Mouse (Mus musculus) heart, embryonic 12.5 days (tissue): Measurements from ENCODE around the gene Cbx3. TPM values are rescaled to one million over a fixed set of nuclear protein-coding genes. Genes with fewer than 3 reads are reported as not detected.

Source experiments
- ATAC-seq: fragments of 200-750 bp; cut with Nextera tagmentation; 2 replicates; pipeline ENCODE4 v1.8.0; 2017; ENCODE audit warnings: moderate TSS enrichment, moderate library complexity; ENCODE audit not compliant: insufficient number of reproducible peaks, low FRiP score
- H3K27ac ChIP-seq: fragments of 300-500 bp; sonication (generic); 2 replicates; pipeline ENCODE4 v1.5.1; 2016; ENCODE audit warnings: mild to moderate bottlenecking, moderate library complexity; ENCODE audit not compliant: poor library complexity, severe bottlenecking
- H3K27me3 ChIP-seq: fragments of 300-500 bp; sonication (generic); replicated peaks from 2 replicates; pipeline ENCODE4 v1.6.1; 2016; ENCODE audit warnings: mild to moderate bottlenecking, moderate library complexity
- H3K36me3 ChIP-seq: fragments of 300-500 bp; sonication (generic); 2 replicates; pipeline ENCODE4 v1.6.1; 2016; ENCODE audit warnings: mild to moderate bottlenecking, moderate library complexity
- H3K4me1 ChIP-seq: fragments of 300-500 bp; sonication (generic); replicated peaks from 2 replicates; pipeline ENCODE4 v1.6.1; 2016; ENCODE audit warnings: mild to moderate bottlenecking
- H3K4me2 ChIP-seq: fragments of 300-500 bp; sonication (generic); 2 replicates; pipeline ENCODE4 v1.6.1; 2016; ENCODE audit warnings: mild to moderate bottlenecking, moderate library complexity
- H3K4me3 ChIP-seq: fragments of 300-500 bp; sonication (generic); 2 replicates; pipeline ENCODE4 v1.5.1; 2016; ENCODE audit warnings: mild to moderate bottlenecking
- H3K9ac ChIP-seq: fragments of 300-500 bp; sonication (generic); 2 replicates; pipeline ENCODE4 v1.6.1; 2016; ENCODE audit warnings: mild to moderate bottlenecking, moderate library complexity
- H3K9me3 ChIP-seq: fragments of 300-500 bp; sonication (generic); replicated peaks from 2 replicates; pipeline ENCODE4 v1.6.1; 2016; ENCODE audit warnings: mild to moderate bottlenecking, moderate library complexity
- WGBS: fragments of 180-500 bp; shearing (Covaris S2); methylation state at CpG from one replicate; pipeline ENCODE4 v1.1.7; 2016; 5-methylcytosine and 5-hydroxymethylcytosine counted together
- polyA plus RNA-seq: library from polyadenylated mRNA; unstranded; fragments of >200 nt; fragmentation: Nextera tagmentation; extraction: Ambion mirVana; gene quantifications from 2 replicates; pipeline ENCODE4 v1.2.1, GENCODE M21; 2016

The Cbx3 gene
- polyA plus RNA-seq, 1 experiment from 2014 or later = 372 TPM

DNA sequence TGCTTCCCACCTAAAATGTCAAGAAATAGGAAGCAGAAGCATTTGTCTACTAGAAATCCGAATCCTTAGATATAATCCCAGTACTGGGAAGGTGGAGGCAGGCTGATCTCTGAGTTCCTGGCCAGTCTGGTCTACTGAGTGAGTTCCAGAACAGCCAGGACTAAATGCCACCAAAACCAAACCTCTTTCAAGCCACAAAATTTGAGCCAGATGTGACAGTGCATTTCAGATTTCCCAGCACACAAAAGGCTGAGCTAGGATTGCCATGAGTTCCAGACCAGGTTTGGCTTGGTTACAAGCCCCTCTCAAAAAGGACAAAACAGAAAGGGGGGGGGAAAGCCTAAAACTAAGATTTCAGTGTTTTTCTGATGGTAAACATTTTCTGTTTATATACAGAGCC lies 14.0 kb upstream of the Cbx3 start:
- 0 out of 2 replicates have a peak, but pooled peaks cover 5% of the 10 kb centered on the region for H3K4me1 ChIP-seq
- no peaks in the 10 kb centered on the region for H3K9me3 ChIP-seq
- H3K36me3 ChIP-seq = peaks cover 29% of the 10 kb centered on the region
- H3K4me2 ChIP-seq = no peak overlapping the region
- 72% methylated on average over 1 of the region's 1 CpGs for WGBS
- H3K27ac ChIP-seq = no peak overlapping the region
- H3K4me3 ChIP-seq = no peak overlapping the region
- no peak for ATAC-seq
- H3K9ac ChIP-seq = no peak overlapping the region
- no peaks in the 10 kb centered on the region for H3K27me3 ChIP-seq

DNA sequence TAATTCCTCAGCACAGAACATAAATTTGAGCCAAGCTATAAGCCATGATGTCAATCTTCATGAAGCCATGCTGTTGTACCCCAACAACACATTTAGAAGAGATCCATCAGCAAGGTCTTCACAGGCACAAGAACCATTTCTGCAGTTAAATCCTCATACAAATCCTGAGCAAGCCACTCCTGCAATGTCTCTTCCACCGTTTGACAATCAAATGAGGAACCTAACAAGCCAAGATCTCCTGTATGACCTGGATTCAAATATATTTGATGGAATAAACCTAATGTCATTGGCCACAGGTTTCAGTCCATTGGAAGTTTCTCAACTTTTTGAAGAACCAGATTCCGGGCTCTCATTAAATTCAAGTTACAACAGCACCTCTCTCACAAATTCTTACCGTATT lies 12.9 kb upstream of the Cbx3 start:
- Histone ChIP-seq H3K27ac (no peak overlapping the region), H3K27me3 (no peaks in the 10 kb centered on the region), H3K4me3 (no peak overlapping the region), H3K36me3 (peaks cover 38% of the 10 kb centered on the region), H3K4me2 (no peak overlapping the region), H3K9ac (no peak overlapping the region), H3K4me1 (0 out of 2 replicates have a peak, but pooled peaks cover 5% of the 10 kb centered on the region), H3K9me3 (no peaks in the 10 kb centered on the region)
- no peak for ATAC-seq
- WGBS = 79% methylated on average over 3 of the region's 3 CpGs

DNA sequence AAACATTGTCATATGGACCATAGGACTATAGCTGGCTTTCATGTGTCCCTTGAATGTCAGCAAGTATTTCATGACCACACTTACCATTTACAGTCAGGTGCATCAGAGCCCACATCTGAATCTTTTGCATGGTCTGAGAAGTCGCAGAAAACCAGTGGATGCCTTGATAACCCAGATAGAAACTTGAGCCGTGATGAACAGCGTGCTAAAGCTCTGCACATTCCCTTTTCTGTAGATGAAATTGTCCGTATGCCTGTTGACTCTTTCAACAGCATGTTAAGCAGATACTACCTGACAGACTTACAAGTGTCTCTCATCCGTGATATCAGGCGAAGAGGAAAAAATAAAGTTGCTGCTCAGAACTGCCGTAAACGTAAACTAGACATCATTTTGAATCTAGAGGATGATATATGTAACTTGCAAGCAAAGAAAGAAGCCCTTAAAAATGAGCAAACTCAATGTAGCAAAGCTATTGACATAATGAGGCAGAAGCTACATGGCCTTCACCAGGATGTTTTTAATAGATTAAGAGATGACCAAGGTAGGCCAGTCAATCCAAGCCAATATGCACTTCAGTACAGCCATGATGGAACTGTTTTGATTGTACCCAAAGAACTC lies 12.3 kb upstream of the Cbx3 start:
- H3K4me2 ChIP-seq = no peak overlapping the region
- no peaks in the 10 kb centered on the region for H3K27me3 ChIP-seq
- H3K36me3 ChIP-seq = peaks cover 40% of the 10 kb centered on the region
- 0 out of 2 replicates have a peak, but pooled peaks cover 5% of the 10 kb centered on the region for H3K4me1 ChIP-seq
- no peak overlapping the region for H3K4me3 ChIP-seq
- WGBS = 71% methylated on average over 8 of the region's 8 CpGs
- H3K9ac ChIP-seq = no peak overlapping the region
- H3K27ac ChIP-seq = no peak overlapping the region
- no peaks in the 10 kb centered on the region for H3K9me3 ChIP-seq
- no peak for ATAC-seq

DNA sequence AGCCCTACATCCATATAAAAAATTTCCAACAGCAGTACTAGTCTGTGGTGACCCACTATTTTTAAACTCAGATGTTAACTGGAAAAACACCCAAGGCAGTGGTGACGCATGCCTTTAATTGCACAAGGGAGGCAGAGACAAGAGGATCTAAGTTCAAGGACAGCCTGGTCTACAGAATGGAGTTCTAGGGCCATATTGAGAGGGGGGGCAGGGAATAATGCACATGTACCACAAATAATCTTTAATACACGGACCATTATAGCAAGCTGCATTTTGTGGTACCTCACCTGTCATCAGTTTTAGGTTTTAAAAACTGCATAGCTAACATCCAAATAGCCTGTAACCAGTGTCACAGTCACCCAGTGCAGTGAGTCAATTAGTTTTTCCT lies 11.2 kb upstream of the Cbx3 start:
- WGBS = 38% methylated on average over 2 of the region's 2 CpGs
- Histone ChIP-seq H3K27me3 (no peaks in the 10 kb centered on the region), H3K4me1 (peaks cover 9% of the 10 kb centered on the region; the same call in 1 of the 2 replicates), H3K9ac (no peak overlapping the region), H3K4me2 (no peak overlapping the region), H3K27ac (no peak overlapping the region), H3K9me3 (no peaks in the 10 kb centered on the region), H3K4me3 (no peak overlapping the region), H3K36me3 (peaks cover 49% of the 10 kb centered on the region)
- ATAC-seq = 0 out of 2 replicates have a peak, but pooled peaks have one; percentile 10

DNA sequence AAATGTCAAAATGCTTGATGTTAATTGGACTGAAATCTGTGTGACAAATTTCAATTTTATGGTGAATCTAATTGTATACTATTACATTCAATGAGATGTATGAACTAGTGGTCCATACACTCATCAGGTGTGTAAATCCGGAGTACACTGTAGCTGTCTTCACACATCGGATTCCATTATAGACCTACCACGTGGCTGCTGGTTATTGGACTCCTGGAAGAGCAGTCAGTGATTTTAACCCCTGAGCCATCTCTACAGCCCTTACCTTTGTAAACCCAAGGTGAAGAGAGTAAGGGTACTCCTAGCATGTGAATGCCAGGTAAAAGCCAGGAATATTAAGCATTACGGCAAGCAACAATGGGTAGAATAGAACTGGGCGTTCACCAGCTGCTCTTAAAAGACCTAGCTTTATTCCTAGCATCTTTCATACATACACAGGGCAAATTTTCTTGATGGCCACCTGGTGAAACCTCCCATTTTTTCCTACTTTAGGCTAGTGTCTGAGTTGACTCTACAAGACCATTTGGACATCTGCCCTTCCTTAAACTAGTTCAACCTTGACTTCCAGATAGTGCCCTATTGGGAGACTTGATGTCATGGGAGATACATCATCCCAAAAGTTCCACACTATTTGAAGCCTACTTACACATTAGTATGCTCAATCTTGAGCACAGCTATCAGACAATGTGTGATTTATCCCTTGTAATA lies 10.7 kb upstream of the Cbx3 start:
- H3K36me3 ChIP-seq = peaks cover 52% of the 10 kb centered on the region

DNA sequence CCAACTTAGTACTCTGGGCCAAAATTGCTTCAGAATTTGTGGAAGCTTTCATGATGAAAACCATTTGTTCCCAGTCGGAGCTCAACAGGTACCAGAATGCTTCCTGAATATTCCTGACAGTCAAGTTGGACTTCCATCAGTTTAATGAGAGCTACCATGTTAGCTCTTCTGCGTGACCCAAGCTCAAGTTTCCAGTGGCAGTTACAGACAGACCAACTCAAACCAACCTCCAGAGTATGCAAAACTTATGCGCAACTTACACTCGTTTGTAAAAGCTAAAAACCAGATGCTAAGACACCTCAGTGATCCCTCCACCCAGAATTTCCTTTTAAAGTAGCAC lies 10.2 kb upstream of the Cbx3 start:
- ATAC-seq = no peak
- no peak overlapping the region for H3K4me2 ChIP-seq
- peaks cover 52% of the 10 kb centered on the region for H3K36me3 ChIP-seq
- WGBS = 76% methylated on average over 4 of the region's 4 CpGs
- H3K27ac ChIP-seq = no peak overlapping the region
- peaks cover 7% of the 10 kb centered on the region; the same call in 1 of the 2 replicates for H3K4me1 ChIP-seq
- no peak overlapping the region for H3K4me3 ChIP-seq
- H3K9me3 ChIP-seq = no peaks in the 10 kb centered on the region
- no peaks in the 10 kb centered on the region for H3K27me3 ChIP-seq
- H3K9ac ChIP-seq = no peak overlapping the region

More for the DNA sequence above, 10.7 kb upstream of the Cbx3 start:
- Histone ChIP-seq H3K9me3 (no peaks in the 10 kb centered on the region), H3K4me3 (no peak overlapping the region), H3K27me3 (no peaks in the 10 kb centered on the region), H3K4me1 (peaks cover 9% of the 10 kb centered on the region; the same call in 1 of the 2 replicates), H3K4me2 (no peak overlapping the region), H3K27ac (no peak overlapping the region), H3K9ac (no peak overlapping the region)
- WGBS = 45% methylated on average over 5 of the region's 5 CpGs
- ATAC-seq = peak; percentile 43; the same call in 1 of the 2 replicates

DNA sequence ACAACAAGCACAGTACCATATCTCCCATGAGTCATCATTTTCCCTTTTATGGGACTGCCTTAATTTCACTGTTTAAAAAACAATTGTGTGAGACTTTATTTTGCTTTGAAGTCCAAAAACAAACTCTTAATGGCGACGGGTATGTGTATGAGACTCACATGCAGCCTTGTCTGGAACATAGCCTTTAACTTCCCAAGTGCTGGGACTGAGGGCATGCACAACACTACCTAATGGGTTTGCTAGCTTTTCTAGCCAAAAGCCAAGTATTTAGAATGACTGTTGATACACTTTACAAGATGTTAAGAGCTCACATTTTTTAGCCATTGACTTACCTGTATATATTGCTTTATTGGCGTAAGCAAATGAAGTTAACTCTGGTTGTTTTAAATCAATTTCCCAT lies 9.8 kb upstream of the Cbx3 start:
- ATAC-seq = no peak
- 75% methylated on average over 3 of the region's 3 CpGs for WGBS
- H3K36me3 ChIP-seq = peaks cover 53% of the 10 kb centered on the region

DNA sequence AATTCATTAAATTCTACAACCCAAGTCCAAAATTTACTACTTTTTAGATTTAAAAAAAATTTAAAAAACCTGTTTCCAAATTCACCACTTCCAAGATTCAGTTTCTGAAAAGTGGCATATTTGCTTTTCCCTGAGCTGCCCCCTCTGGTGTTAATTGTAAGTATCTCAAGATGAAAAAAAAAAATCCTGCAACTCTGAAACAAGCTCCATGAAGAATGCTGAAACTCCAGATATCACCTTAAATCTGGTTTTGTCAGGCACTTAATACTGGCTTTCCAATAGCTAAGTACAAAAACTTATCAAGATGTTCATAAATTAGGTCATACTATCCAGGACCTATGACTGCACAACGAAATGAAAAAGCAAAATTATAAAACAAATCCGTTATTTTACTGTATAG lies 2.5 kb upstream of the Cbx3 start:
- peaks cover 24% of the 10 kb centered on the region for H3K4me1 ChIP-seq
- no peaks in the 10 kb centered on the region for H3K27me3 ChIP-seq
- H3K27ac ChIP-seq = no peak overlapping the region
- no peak for ATAC-seq
- H3K9ac ChIP-seq = no peak overlapping the region
- H3K4me3 ChIP-seq = peak overlapping the region; percentile 42
- no peak overlapping the region for H3K4me2 ChIP-seq
- H3K36me3 ChIP-seq = peaks cover 36% of the 10 kb centered on the region
- no peaks in the 10 kb centered on the region for H3K9me3 ChIP-seq
- WGBS = 0% methylated on average over 2 of the region's 2 CpGs

More for the DNA sequence above, 9.8 kb upstream of the Cbx3 start:
- H3K27me3 ChIP-seq = no peaks in the 10 kb centered on the region
- H3K4me3 ChIP-seq = no peak overlapping the region
- no peaks in the 10 kb centered on the region for H3K9me3 ChIP-seq
- no peak overlapping the region for H3K9ac ChIP-seq
- no peak overlapping the region for H3K27ac ChIP-seq
- peaks cover 4% of the 10 kb centered on the region; the same call in 1 of the 2 replicates for H3K4me1 ChIP-seq
- no peak overlapping the region for H3K4me2 ChIP-seq

DNA sequence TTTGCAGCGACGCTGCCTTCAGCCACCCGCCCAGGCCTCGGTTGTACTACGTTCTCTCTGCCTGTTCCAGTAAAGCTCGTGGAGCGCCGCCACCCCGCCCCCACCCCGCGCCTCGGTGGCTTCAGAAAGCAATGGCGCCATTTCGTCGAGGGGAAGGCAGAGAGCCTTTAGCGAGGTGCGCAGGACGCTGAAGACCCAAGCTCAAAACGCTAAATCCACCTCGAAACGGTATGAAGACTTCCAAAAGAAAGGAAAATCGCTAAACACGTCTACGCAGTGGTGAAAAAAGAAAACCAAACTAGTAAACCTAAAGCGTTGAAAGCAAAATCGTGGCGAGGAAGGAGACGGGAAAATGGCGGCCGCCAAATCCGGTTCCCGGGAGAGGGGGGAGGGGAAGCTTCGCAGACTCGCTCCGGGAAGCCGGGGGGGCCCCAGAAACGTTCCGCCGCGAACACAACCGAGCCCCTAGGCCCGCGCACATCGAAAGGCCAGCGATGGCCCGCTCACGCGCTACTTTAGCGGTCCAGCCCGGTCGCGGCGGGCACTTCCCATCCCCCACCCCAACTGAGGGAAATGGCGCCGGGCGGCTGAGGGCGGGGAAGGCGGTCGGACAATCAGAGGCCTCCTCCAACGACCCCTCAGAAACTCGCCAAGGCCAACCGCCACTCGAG lies 1.1 kb upstream of the Cbx3 start:
- Histone ChIP-seq H3K27me3 (no peaks in the 10 kb centered on the region), H3K9me3 (no peaks in the 10 kb centered on the region), H3K36me3 (peaks cover 38% of the 10 kb centered on the region), H3K27ac (peak overlapping the region; percentile 99), H3K4me2 (peak overlapping the region; percentile 59), H3K4me3 (peak overlapping the region; percentile 93), H3K9ac (peak overlapping the region; percentile 96), H3K4me1 (peaks cover 24% of the 10 kb centered on the region)
- ATAC-seq = peak; percentile 58
- under 1% methylated on average over 63 of the region's 63 CpGs for WGBS

DNA sequence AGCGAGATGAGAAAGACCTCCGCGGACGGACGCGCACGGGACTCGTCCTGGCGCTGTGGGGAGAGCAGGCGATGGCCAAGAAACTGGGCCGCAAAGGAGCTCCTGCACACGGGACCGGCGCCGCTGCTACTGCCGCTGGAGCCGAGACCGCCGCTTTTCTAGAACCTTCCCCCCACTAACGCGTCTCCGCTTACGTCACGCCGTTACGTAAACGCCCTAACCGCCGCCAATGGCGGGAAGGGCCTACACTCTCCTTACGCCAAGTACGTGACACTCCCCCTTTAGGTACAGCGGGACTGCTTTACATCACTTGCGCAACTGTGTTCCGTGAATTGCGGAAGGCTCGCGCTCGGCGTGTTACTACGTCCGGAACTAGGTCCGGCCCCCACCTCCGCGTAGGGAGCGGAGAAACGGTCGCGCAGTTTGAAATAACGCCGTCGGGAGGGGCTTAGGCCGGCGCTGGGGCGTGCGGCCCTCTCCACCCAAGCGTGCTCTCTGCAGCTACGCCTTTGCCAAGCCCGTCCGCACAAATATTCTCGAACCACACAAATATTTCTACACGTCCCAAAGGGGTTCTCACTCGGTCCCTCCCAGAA lies 347 bp upstream of the Cbx3 start, which contains the start of gene Hnrnpa2b1:
Gene Hnrnpa2b1, minus strand, starts transcription at position 180 of the 596 bp plus-strand sequence.
- WGBS = under 1% methylated on average over 63 of the region's 63 CpGs
- Histone ChIP-seq H3K9me3 (no peaks in the 10 kb centered on the region), H3K27ac (peak within 1 kb of the TSS; percentile 99), H3K4me3 (peak within 1 kb of the TSS; percentile 93), H3K9ac (peak within 1 kb of the TSS; percentile 96), H3K4me2 (peak within 1 kb of the TSS; percentile 59), H3K27me3 (no peaks in the 10 kb centered on the region), H3K4me1 (peaks cover 24% of the 10 kb centered on the region), H3K36me3 (peaks cover 42% of the 10 kb centered on the region)
- peak; percentile 91 for ATAC-seq

DNA sequence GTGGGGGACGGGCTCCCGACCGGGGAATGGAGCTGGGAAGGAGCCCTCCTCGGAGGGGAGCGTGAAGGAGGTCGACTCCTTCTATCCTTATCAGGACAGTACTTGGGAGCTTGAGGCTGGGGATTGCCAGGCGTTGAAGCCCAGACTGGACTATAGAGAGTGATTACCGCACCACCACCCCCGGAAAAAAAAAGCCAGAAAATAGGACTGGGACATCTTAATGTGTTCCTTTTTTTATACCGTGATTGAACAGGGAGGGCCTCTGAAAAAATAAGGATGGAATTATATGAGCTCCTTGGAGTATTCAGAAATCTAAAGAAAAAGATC lies 982 bp downstream of the Cbx3 start:
- Histone ChIP-seq H3K27me3 (no peaks in the 10 kb centered on the region), H3K9ac (peak overlapping the region; percentile 96), H3K9me3 (no peaks in the 10 kb centered on the region), H3K36me3 (peaks cover 44% of the 10 kb centered on the region), H3K4me2 (peak overlapping the region; percentile 59), H3K4me3 (peak overlapping the region; percentile 93), H3K27ac (peak overlapping the region; percentile 99), H3K4me1 (peaks cover 18% of the 10 kb centered on the region)
- WGBS = under 1% methylated on average over 10 of the region's 10 CpGs
- ATAC-seq = no peak
